Mouse (Mus musculus) liver, postnatal 0 days (tissue): Measurements from ENCODE around the gene Gpatch8. TPM values are rescaled to one million over a fixed set of nuclear protein-coding genes. Genes with fewer than 3 reads are reported as not detected.
A peak's percentile ranks its signal among the peaks of the same experiment; 100 is the strongest.

Experiments
- ATAC-seq: fragments of 200-750 bp; cut with Nextera tagmentation; 2 replicates; pipeline ENCODE4 v1.8.0; 2017; ENCODE audit warnings: mild to moderate bottlenecking, moderate library complexity
- DNase-seq: peaks from one replicate; pipeline ENCODE4 v3.0.0-alpha.2; 2016
- H3K27ac ChIP-seq: fragments of 300-500 bp; sonication (generic); 2 replicates; pipeline ENCODE4 v1.5.1; 2014; ENCODE audit warnings: antibody characterized with exemption, moderate library complexity, mild to moderate bottlenecking, low read depth
- H3K27me3 ChIP-seq: fragments of 300-500 bp; sonication (generic); 2 replicates; pipeline ENCODE4 v1.6.1; 2014; ENCODE audit warnings: low read length, control low read depth, mixed read lengths; ENCODE audit not compliant: insufficient read depth
- H3K36me3 ChIP-seq: fragments of 300-500 bp; sonication (generic); replicated peaks from 2 replicates; pipeline ENCODE4 v1.6.1; 2014; ENCODE audit warnings: mild to moderate bottlenecking, control low read depth, low read length, moderate library complexity, mixed read lengths; ENCODE audit not compliant: insufficient read depth
- H3K4me1 ChIP-seq: fragments of 300-500 bp; sonication (generic); 2 replicates; pipeline ENCODE4 v1.6.1; 2014; ENCODE audit warnings: antibody characterized with exemption, mild to moderate bottlenecking, control low read depth; ENCODE audit not compliant: insufficient read depth
- H3K4me2 ChIP-seq: fragments of 300-500 bp; sonication (generic); 2 replicates; pipeline ENCODE4 v1.6.1; 2014; ENCODE audit warnings: low read depth, mild to moderate bottlenecking, low read length, moderate library complexity, mixed read lengths
- H3K4me3 ChIP-seq: fragments of 300-500 bp; sonication (generic); 2 replicates; pipeline ENCODE4 v1.5.1; 2014; ENCODE audit warnings: low read depth, low read length
- H3K9ac ChIP-seq: fragments of 300-500 bp; sonication (generic); replicated peaks from 2 replicates; pipeline ENCODE4 v1.6.1; 2014; ENCODE audit warnings: mild to moderate bottlenecking, moderate library complexity
- H3K9me3 ChIP-seq: fragments of 300-500 bp; sonication (generic); 2 replicates; pipeline ENCODE4 v1.6.1; 2016; ENCODE audit warnings: mild to moderate bottlenecking, control low read depth, low read length, mixed read lengths
- CTCF ChIP-seq: sonication (generic); IDR thresholded peaks from 2 replicates; pipeline ENCODE4 v1.5.1; 2016; ENCODE audit warnings: antibody characterized with exemption, low read depth
- EP300 ChIP-seq: IDR thresholded peaks from 2 replicates; pipeline ENCODE4 v1.6.1; 2016; ENCODE audit warnings: antibody characterized with exemption, low read depth, mild to moderate bottlenecking
- WGBS: fragments of 180-500 bp; shearing (Covaris S2); extraction: QIAGEN DNeasy Blood & Tissue Kit; methylation state at CpG from one replicate; pipeline ENCODE4 v1.1.7; 2014; ENCODE audit not compliant: insufficient replicate concordance; 5-methylcytosine and 5-hydroxymethylcytosine counted together
- polyA plus RNA-seq: library from polyadenylated mRNA; unstranded; fragments of >200 nt; fragmentation: Nextera tagmentation; extraction: Ambion mirVana; gene quantifications from 2 replicates; pipeline ENCODE4 v1.2.1, GENCODE M21; 2015

Gpatch8 gene
- 11.1 and 12.2 TPM in 2 replicates for polyA plus RNA-seq

- WGBS, result 1% methylated on average over 47 of the region's 55 CpGs
- ATAC-seq, result peak; percentile 98
These were observed at the start of gene Gpatch8 for GRCm38 (mm10) chr11:102556031-102556715. TSS of gene Gpatch8 (minus strand) at chr11:102556392.

GRCm38 (mm10) chr11:102604777-102605552 is 48.8 kb upstream of the Gpatch8 start:
- DNase-seq (peak; percentile 30), ATAC-seq (no peak)
- Histone ChIP-seq H3K9me3 (no peaks in the 10 kb centered on the region), H3K4me1 (peaks cover 3% of the 10 kb centered on the region; the same call in 1 of the 2 replicates), H3K9ac (no peak overlapping the region), H3K4me2 (peak overlapping the region; percentile 67), H3K27me3 (peaks cover 80% of the 10 kb centered on the region), H3K27ac (no peak overlapping the region), H3K4me3 (peak overlapping the region; percentile 48), H3K36me3 (no peaks in the 10 kb centered on the region)
- WGBS, result 1% methylated on average over 58 of the region's 74 CpGs
- TF ChIP-seq EP300, result no peak
- TF ChIP-seq CTCF, result peak; percentile 13; the same call in 1 of the 2 replicates

More at GRCm38 (mm10) chr11:102556031-102556715, at the start of gene Gpatch8:
- peak; percentile 95 for DNase-seq
- H3K27me3 ChIP-seq, result no peaks in the 10 kb centered on the region
- peaks cover 11% of the 10 kb centered on the region for H3K4me1 ChIP-seq
- H3K27ac ChIP-seq, result peak within 1 kb of the TSS; percentile 92
- no peaks in the 10 kb centered on the region; the same call in 1 of the 2 replicates for H3K36me3 ChIP-seq
- peak within 1 kb of the TSS; percentile 97 for H3K9ac ChIP-seq
- peak within 1 kb of the TSS; percentile 86 for H3K4me2 ChIP-seq
- TF ChIP-seq CTCF (no peak), EP300 (no peak)
- peak within 1 kb of the TSS; percentile 93 for H3K4me3 ChIP-seq
- H3K9me3 ChIP-seq, result no peaks in the 10 kb centered on the region

- peak within 1 kb of the TSS; percentile 16; the same call in 1 of the 2 replicates for H3K27ac ChIP-seq
- peaks cover 3% of the 10 kb centered on the region; the same call in 1 of the 2 replicates for H3K4me1 ChIP-seq
- no peak for TF ChIP-seq CTCF
- TF ChIP-seq EP300, result no peak
- H3K27me3 ChIP-seq, result peaks cover 75% of the 10 kb centered on the region
- DNase-seq, result peak; percentile 40
- under 1% methylated on average over 27 of the region's 31 CpGs for WGBS
- no peaks in the 10 kb centered on the region for H3K9me3 ChIP-seq
- peak within 1 kb of the TSS; percentile 48 for H3K4me3 ChIP-seq
- H3K36me3 ChIP-seq, result no peaks in the 10 kb centered on the region
- 0 out of 2 replicates have a peak within 1 kb of the TSS, but pooled peaks have one; percentile 7 for H3K9ac ChIP-seq
- peak; percentile 66 for ATAC-seq
- H3K4me2 ChIP-seq, result peak within 1 kb of the TSS; percentile 67
These were observed 47.9 kb upstream of the Gpatch8 start, which contains the start of gene Fzd2 for GRCm38 (mm10) chr11:102604010-102604584. TSS of gene Fzd2 (plus strand) at chr11:102604396.

DNA sequence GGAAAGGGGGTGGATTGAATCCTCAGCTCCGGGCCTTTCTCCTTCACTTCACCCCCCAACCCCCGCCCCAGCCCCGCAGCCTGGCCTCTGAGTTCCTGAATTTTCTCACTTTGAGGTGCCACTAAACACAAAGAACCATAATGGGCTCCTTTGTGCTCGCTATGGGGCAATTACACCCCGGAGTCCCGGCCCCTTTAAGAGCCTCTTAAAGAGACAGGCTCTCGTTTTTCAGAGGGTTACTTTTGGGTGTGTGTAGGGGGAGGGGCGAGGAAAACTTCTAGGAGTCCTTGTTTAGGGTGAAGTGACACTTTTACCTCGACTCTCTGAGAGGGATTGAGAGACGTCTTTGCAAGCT is 47.3 kb upstream of the Gpatch8 start:
- Histone ChIP-seq H3K36me3 (no peaks in the 10 kb centered on the region), H3K9me3 (no peaks in the 10 kb centered on the region), H3K27me3 (peaks cover 69% of the 10 kb centered on the region), H3K4me1 (peaks cover 3% of the 10 kb centered on the region; the same call in 1 of the 2 replicates), H3K9ac (0 out of 2 replicates have a peak overlapping the region, but pooled peaks have one; percentile 7), H3K4me3 (peak overlapping the region; percentile 48), H3K27ac (peak overlapping the region; percentile 16; the same call in 1 of the 2 replicates), H3K4me2 (peak overlapping the region; percentile 67)
- TF ChIP-seq CTCF (no peak), EP300 (no peak)
- ATAC-seq, result no peak
- no peak for DNase-seq
- WGBS, result 2% methylated on average over 10 of the region's 10 CpGs

DNA sequence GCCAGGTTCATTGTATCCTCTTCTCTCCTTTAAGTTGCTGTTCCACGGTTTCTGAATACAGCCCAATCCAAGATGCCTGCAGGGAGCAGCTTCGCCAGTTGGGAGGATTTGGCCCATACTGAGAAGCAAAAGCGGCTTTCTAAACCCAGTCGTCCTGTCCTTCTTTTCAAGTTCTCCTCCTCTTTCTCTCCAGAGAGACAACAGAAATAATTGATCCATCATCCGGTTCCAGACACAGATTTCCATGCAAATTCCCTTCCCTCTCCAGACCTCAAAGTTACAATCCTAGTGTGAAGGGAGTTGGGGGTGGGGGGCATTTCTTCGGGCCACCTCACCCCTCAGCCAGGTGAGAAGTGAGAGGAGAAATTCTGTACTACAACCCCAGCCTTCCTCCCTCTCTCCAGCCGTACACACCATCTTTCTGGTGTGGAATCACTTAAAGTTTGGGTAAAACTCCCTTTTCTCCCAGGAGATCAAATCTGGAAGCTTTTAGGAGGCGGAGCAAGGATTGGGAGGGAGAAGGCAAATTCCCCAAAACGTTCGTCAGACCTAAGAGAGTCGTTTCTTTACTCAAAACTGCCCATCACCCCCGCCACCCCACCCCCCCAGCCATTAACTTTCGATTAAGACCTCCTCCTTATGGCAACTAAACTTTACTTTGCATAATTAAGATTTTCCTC is 46.8 kb upstream of the Gpatch8 start:
- H3K9ac ChIP-seq, result 0 out of 2 replicates have a peak overlapping the region, but pooled peaks have one; percentile 7
- TF ChIP-seq EP300 (no peak), CTCF (no peak)
- H3K27ac ChIP-seq, result peak overlapping the region; percentile 16; the same call in 1 of the 2 replicates
- peaks cover 3% of the 10 kb centered on the region; the same call in 1 of the 2 replicates for H3K4me1 ChIP-seq
- ATAC-seq, result no peak
- no peaks in the 10 kb centered on the region for H3K9me3 ChIP-seq
- peak overlapping the region; percentile 67 for H3K4me2 ChIP-seq
- peak overlapping the region; percentile 48 for H3K4me3 ChIP-seq
- 18% methylated on average over 13 of the region's 13 CpGs for WGBS
- DNase-seq, result no peak
- no peaks in the 10 kb centered on the region for H3K36me3 ChIP-seq
- H3K27me3 ChIP-seq, result peaks cover 63% of the 10 kb centered on the region
